Mouse (Mus musculus): ENCODE data around the gene Fcrls. TPM values are rescaled to one million over a fixed set of nuclear protein-coding genes. Genes with fewer than 3 reads are reported as not detected.

The Fcrls gene
- not detected in 2 replicates for polyA plus RNA-seq (2012; ENCODE audit: insufficient read depth, insufficient read length, low replicate concordance, missing spikeins)

DNA sequence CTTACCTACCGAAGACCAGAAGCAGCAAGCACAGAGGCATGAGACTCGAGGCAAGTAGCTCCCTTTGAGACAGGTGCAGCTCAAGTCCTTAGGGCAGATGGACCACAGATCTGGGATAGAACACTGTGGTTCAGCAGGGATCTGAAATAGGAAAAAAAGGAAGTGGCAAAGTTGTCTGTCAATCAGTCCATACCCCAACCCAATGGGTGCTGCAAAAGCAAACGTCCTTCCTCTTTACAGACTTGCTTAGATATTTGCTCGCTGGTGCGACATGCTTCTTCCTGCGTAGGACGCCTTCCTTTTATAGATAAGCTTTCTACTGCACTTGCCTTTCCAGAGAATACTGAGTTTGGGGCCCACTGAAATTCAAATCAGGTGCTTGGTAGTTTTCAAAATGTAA lies at the start of gene Fcrls:
Fcrls (minus strand) TSS at position 303 of the 400 bp plus-strand sequence.
- no peaks in the 10 kb centered on the region for H3K4me1 ChIP-seq (ENCODE audit: control insufficient read depth, insufficient read depth, low read length)
- H3K27ac ChIP-seq (ENCODE audit: insufficient read depth, low read depth, low read length): no peak within 1 kb of the TSS
- H3K4me3 ChIP-seq (ENCODE audit: insufficient read depth, low read depth, low read length): no peak within 1 kb of the TSS
- TF ChIP-seq POLR2A (IDR thresholded peaks at IDR 0.05; ENCODE audit: insufficient read depth, low read depth, low read length): no peak
- WGBS: 92% methylated on average over 7 of the region's 7 CpGs

DNA sequence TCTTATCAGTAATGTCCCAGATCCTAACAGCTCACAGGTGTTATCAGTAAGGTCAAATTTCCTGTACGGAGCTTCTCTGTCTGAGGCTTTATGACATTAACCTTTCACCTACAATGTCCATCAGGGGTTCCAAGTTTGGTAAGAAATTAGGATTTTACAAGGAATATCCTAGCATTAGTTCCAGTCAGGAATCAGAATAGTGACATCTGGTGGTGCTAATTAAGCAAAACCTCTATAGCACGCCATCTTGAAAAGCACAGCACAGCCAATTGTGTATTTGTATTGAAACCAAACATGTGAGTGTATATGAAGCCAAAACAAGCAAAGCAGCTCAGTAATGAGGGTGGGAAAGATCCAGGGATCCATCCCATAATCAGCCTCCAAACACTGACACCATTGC lies 46.4 kb upstream of the Fcrls start:
- 77% methylated on average over 2 of the region's 2 CpGs for WGBS

DNA sequence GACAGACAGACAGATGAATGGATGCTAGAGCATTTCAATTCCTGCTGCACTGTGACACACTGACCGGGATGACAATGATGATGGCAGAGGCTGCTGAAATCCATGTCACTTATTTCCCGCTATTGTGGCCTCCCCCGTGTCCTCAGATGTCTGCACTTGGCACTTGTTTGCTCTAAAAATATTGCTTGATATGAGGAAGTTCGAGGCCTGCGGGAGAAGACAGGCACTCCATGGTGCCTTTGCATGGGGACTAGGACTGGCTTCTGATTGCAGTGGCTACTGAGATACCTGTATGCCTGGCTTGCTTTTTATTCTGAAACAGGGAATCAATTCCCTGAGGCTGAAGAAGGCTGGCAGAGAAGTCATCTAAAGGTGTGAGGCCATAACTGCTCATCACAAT lies 36.4 kb upstream of the Fcrls start:
- Histone ChIP-seq H3K27ac (ENCODE audit: insufficient read depth, low read depth, low read length) (no peak overlapping the region), H3K4me1 (ENCODE audit: control insufficient read depth, insufficient read depth, low read length) (no peaks in the 10 kb centered on the region), H3K4me3 (ENCODE audit: insufficient read depth, low read depth, low read length) (no peak overlapping the region)
- 84% methylated on average over 5 of the region's 5 CpGs for WGBS
- no peak for TF ChIP-seq CTCF (IDR thresholded peaks at IDR 0.05; ENCODE audit: insufficient read depth, low read depth, low read length)
- TF ChIP-seq POLR2A (IDR thresholded peaks at IDR 0.05; ENCODE audit: insufficient read depth, low read depth, low read length): no peak

More for the DNA sequence above, 46.4 kb upstream of the Fcrls start:
- no peaks in the 10 kb centered on the region for H3K4me1 ChIP-seq (ENCODE audit: control insufficient read depth, insufficient read depth, low read length)
- no peak overlapping the region for H3K4me3 ChIP-seq (ENCODE audit: insufficient read depth, low read depth, low read length)
- H3K27ac ChIP-seq (ENCODE audit: insufficient read depth, low read depth, low read length): no peak overlapping the region
- TF ChIP-seq POLR2A (IDR thresholded peaks at IDR 0.05; ENCODE audit: insufficient read depth, low read depth, low read length): no peak
- no peak for TF ChIP-seq CTCF (IDR thresholded peaks at IDR 0.05; ENCODE audit: insufficient read depth, low read depth, low read length)

DNA sequence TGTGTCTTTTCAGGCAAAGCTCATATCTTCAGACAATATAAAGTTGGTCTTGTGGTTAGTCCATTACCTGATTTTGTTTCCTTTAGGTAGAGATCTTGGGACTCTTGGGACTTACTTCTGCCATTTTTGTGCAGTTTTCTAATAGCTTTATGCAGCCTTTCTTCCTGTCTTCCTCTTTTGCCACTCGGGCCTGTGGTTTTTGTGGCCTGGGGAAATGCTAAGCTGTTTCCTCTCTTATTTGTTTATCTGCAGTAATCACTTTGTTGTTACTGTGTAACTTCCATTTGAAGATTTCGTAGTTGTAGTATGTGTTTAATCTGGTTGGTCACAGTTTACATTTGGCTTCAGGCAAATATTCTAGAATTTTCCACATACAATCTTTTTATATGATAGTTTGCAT lies 10.8 kb upstream of the Fcrls start:
- H3K27ac ChIP-seq (ENCODE audit: insufficient read depth, low read depth, low read length): no peak overlapping the region
- TF ChIP-seq POLR2A (IDR thresholded peaks at IDR 0.05; ENCODE audit: insufficient read depth, low read depth, low read length) (no peak), CTCF (IDR thresholded peaks at IDR 0.05; ENCODE audit: insufficient read depth, low read depth, low read length) (no peak)
- no peak overlapping the region for H3K4me3 ChIP-seq (ENCODE audit: insufficient read depth, low read depth, low read length)
- WGBS: 84% methylated on average over 2 of the region's 2 CpGs
- H3K4me1 ChIP-seq (ENCODE audit: control insufficient read depth, insufficient read depth, low read length): no peaks in the 10 kb centered on the region

DNA sequence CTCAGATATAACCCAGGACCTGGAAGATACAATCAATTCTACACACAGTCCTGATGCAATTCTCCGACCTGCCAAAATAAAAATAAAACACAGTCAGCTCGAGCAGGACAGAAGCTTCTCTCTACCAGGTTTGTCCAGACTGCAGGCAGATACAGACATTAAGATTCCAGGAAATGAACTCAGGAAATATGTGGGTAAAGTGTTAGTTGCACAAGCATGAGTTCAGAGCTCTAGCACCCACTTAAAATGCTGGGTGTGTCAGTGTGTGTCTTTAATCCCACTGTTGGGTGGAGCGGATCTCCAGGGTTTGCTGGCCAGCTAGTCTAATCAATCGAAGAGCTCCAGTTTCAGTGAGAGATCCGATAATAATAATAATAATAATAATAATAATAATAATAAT lies 3.0 kb upstream of the Fcrls start:
- no peak overlapping the region for H3K4me3 ChIP-seq (ENCODE audit: insufficient read depth, low read depth, low read length)
- H3K4me1 ChIP-seq (ENCODE audit: control insufficient read depth, insufficient read depth, low read length): no peaks in the 10 kb centered on the region
- H3K27ac ChIP-seq (ENCODE audit: insufficient read depth, low read depth, low read length): no peak overlapping the region
- 88% methylated on average over 5 of the region's 5 CpGs for WGBS
- TF ChIP-seq CTCF (IDR thresholded peaks at IDR 0.05; ENCODE audit: insufficient read depth, low read depth, low read length) (no peak), POLR2A (IDR thresholded peaks at IDR 0.05; ENCODE audit: insufficient read depth, low read depth, low read length) (no peak)

DNA sequence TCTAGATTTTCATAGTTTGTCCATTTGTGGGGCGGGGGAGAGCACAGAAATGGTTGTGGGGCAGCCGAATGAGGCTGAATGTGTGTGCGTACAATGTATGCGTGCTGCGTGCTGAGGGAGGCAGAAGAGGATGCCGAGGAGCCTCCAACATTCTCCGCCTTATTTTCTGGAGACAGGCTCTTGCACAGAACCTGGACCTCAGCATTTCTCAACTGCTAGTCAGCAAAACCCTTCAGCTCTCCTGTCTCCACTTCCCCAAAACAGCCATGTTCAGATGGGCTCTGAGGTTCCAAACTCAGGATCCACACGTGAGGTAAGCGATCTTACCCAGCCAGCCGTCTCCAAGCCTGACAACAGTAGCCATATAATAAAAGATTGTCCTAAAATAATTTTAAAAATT lies 8.3 kb downstream of the Fcrls start:
- no peak for TF ChIP-seq POLR2A (IDR thresholded peaks at IDR 0.05; ENCODE audit: insufficient read depth, low read depth, low read length)
- no peak for TF ChIP-seq CTCF (IDR thresholded peaks at IDR 0.05; ENCODE audit: insufficient read depth, low read depth, low read length)
- no peaks in the 10 kb centered on the region for H3K4me1 ChIP-seq (ENCODE audit: control insufficient read depth, insufficient read depth, low read length)
- H3K4me3 ChIP-seq (ENCODE audit: insufficient read depth, low read depth, low read length): no peak overlapping the region
- 93% methylated on average over 10 of the region's 10 CpGs for WGBS
- H3K27ac ChIP-seq (ENCODE audit: insufficient read depth, low read depth, low read length): no peak overlapping the region

DNA sequence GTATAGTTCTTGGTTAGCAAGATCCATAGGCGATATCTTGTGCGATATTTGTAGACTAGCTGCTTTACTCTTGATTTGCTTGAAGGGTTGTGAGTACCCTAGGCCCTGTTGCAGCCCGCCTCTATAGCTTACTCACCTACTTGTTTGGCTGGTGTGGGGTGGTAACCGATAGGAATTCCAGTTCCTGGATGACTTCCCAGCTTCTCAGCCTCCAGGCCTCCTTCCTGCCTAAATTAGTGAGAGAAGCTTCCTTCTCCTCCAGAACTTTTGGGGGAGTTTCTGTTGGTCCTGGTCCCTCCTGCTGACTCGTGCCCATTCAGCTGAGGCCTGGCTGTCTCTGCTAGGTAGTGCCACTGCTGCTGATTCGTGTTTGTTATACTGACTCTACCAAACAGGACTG lies 14.0 kb downstream of the Fcrls start:
- H3K4me3 ChIP-seq (ENCODE audit: insufficient read depth, low read depth, low read length): no peak overlapping the region
- H3K4me1 ChIP-seq (ENCODE audit: control insufficient read depth, insufficient read depth, low read length): no peaks in the 10 kb centered on the region
- TF ChIP-seq CTCF (IDR thresholded peaks at IDR 0.05; ENCODE audit: insufficient read depth, low read depth, low read length): no peak
- H3K27ac ChIP-seq (ENCODE audit: insufficient read depth, low read depth, low read length): no peak overlapping the region
- 80% methylated on average over 6 of the region's 6 CpGs for WGBS

DNA sequence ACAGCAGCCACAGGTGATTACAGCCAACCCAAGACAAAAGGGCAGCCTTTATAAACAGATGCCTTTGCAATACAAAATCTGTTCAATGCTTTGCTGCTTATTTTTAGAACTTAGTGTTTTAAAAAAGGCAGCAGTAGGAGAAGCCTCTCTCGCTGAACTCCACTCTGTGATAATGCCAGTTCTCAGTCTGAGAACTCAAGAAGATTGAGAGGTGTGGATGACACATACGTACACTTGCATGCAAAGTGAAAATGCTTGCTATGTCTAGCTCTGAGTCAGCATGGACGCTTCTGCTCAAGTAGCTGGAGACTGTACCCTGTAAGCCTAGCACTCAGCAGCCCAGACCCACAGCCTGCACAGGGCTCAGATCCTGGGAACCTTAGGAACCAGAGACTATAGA lies 16.2 kb downstream of the Fcrls start:
- WGBS: 37% methylated on average over 3 of the region's 3 CpGs
- Histone ChIP-seq H3K4me3 (ENCODE audit: insufficient read depth, low read depth, low read length) (no peak overlapping the region), H3K4me1 (ENCODE audit: control insufficient read depth, insufficient read depth, low read length) (no peaks in the 10 kb centered on the region), H3K27ac (ENCODE audit: insufficient read depth, low read depth, low read length) (no peak overlapping the region)
- TF ChIP-seq CTCF (IDR thresholded peaks at IDR 0.05; ENCODE audit: insufficient read depth, low read depth, low read length) (no peak), POLR2A (IDR thresholded peaks at IDR 0.05; ENCODE audit: insufficient read depth, low read depth, low read length) (no peak)

DNA sequence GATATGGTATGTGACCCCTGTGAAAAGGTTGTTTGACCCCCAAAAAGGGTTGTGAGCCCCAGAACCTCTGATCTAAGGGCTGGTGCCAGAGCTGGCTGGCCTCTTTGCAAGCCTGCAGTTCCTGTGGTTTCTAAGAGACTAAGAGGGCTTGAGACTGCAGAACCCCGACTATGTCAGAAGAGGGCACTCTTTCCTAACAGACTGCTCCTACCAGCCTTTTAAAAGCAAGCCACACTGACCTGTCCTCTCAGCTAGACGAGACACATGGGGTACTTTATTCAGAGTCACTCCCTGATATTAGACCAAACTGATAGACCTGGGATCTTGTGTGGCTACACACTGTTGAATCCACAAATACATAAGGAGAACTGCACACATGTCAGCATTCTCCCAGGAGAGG lies 19.9 kb downstream of the Fcrls start:
- no peak overlapping the region for H3K27ac ChIP-seq (ENCODE audit: insufficient read depth, low read depth, low read length)
- 4% methylated on average over 2 of the region's 2 CpGs for WGBS

DNA sequence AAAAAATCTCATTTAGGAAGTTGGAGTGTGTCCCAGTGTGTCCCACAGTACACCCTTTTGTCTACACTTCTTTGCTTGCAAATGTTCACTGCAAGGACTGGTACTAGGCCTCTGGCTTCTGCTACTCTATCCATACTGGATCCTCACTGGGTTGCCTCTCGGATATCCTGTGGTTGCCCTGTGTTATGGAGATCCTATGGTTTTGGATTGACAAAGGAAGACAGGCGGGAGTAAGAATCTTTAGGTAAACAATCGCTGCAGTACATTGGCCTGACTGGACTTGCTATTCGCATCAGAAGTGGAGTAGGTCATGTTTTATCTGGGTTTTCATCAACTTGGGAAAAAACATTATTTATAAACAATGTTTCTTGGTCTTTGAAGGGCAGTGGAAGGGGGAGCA lies 22.6 kb downstream of the Fcrls start:
- Histone ChIP-seq H3K4me1 (ENCODE audit: control insufficient read depth, insufficient read depth, low read length) (no peaks in the 10 kb centered on the region), H3K27ac (ENCODE audit: insufficient read depth, low read depth, low read length) (no peak overlapping the region), H3K4me3 (ENCODE audit: insufficient read depth, low read depth, low read length) (no peak overlapping the region)
- TF ChIP-seq POLR2A (IDR thresholded peaks at IDR 0.05; ENCODE audit: insufficient read depth, low read depth, low read length) (no peak), CTCF (IDR thresholded peaks at IDR 0.05; ENCODE audit: insufficient read depth, low read depth, low read length) (no peak)
- WGBS: 83% methylated on average over 4 of the region's 4 CpGs

More for the DNA sequence above, 19.9 kb downstream of the Fcrls start:
- Histone ChIP-seq H3K4me3 (ENCODE audit: insufficient read depth, low read depth, low read length) (no peak overlapping the region), H3K4me1 (ENCODE audit: control insufficient read depth, insufficient read depth, low read length) (no peaks in the 10 kb centered on the region)
- no peak for TF ChIP-seq CTCF (IDR thresholded peaks at IDR 0.05; ENCODE audit: insufficient read depth, low read depth, low read length)
- no peak for TF ChIP-seq POLR2A (IDR thresholded peaks at IDR 0.05; ENCODE audit: insufficient read depth, low read depth, low read length)

Data from olfactory bulb, adult 2 months (tissue).